Mouse (Mus musculus): ENCODE results near the gene Gm28308. TPM values are rescaled to one million over a fixed set of nuclear protein-coding genes. Genes with fewer than 3 reads are reported as not detected.

The Gm28308 gene
- total and polyA plus RNA-seq, 2 experiments from 2014 or later = not detected

GRCm38 (mm10) chr6:52171331-52171730, 41.8 kb downstream of the Gm28308 start:
- H3K36me3 ChIP-seq (ENCODE audit: insufficient read depth, low read length) = no peaks in the 10 kb centered on the region
- TF ChIP-seq CTCF (IDR thresholded peaks at IDR 0.05) = no peak
- ATAC-seq (ENCODE audit: low FRiP score) = no peak
- peaks cover 76% of the 10 kb centered on the region for H3K27me3 ChIP-seq (ENCODE audit: insufficient read depth, low read length)
- no peak overlapping the region for H3K4me3 ChIP-seq (ENCODE audit: low read depth, low read length)
- H3K4me1 ChIP-seq (ENCODE audit: insufficient read depth, low read length) = no peaks in the 10 kb centered on the region
- 3% methylated on average over 4 of the region's 4 CpGs for WGBS
- H3K9ac ChIP-seq (replicated peaks; ENCODE audit: low read length, poor library complexity, severe bottlenecking) = no peak overlapping the region
- H3K9me3 ChIP-seq (ENCODE audit: low read length) = no peaks in the 10 kb centered on the region
- H3K4me2 ChIP-seq (ENCODE audit: low read depth, low read length, poor library complexity, severe bottlenecking) = no peak overlapping the region
- no peak overlapping the region for H3K27ac ChIP-seq (ENCODE audit: low read depth, low read length)
- no peak for DNase-seq (ENCODE audit: low spot score)

- no peaks in the 10 kb centered on the region for H3K9me3 ChIP-seq (ENCODE audit: low read length)
- ATAC-seq (ENCODE audit: low FRiP score) = no peak
- no peak for TF ChIP-seq CTCF (IDR thresholded peaks at IDR 0.05)
Observed at GRCm38 (mm10) chr6:52170898-52171223, 42.3 kb downstream of the Gm28308 start.

GRCm38 (mm10) chr6:52170166-52170897, 42.8 kb downstream of the Gm28308 start:
- Histone ChIP-seq H3K27ac (ENCODE audit: low read depth, low read length) (no peak overlapping the region), H3K27me3 (ENCODE audit: insufficient read depth, low read length) (peaks cover 80% of the 10 kb centered on the region), H3K9ac (replicated peaks; ENCODE audit: low read length, poor library complexity, severe bottlenecking) (no peak overlapping the region), H3K4me3 (ENCODE audit: low read depth, low read length) (no peak overlapping the region), H3K36me3 (ENCODE audit: insufficient read depth, low read length) (no peaks in the 10 kb centered on the region), H3K4me1 (ENCODE audit: insufficient read depth, low read length) (no peaks in the 10 kb centered on the region), H3K4me2 (ENCODE audit: low read depth, low read length, poor library complexity, severe bottlenecking) (no peak overlapping the region), H3K9me3 (ENCODE audit: low read length) (no peaks in the 10 kb centered on the region)
- DNase-seq (ENCODE audit: low spot score) (no peak), ATAC-seq (ENCODE audit: low FRiP score) (no peak)
- no peak for TF ChIP-seq CTCF (IDR thresholded peaks at IDR 0.05)
- 3% methylated on average over 40 of the region's 40 CpGs for WGBS

More at GRCm38 (mm10) chr6:52170898-52171223, 42.3 kb downstream of the Gm28308 start:
- H3K27me3 ChIP-seq (ENCODE audit: insufficient read depth, low read length) = peaks cover 80% of the 10 kb centered on the region
- no peaks in the 10 kb centered on the region for H3K36me3 ChIP-seq (ENCODE audit: insufficient read depth, low read length)
- no peak overlapping the region for H3K4me2 ChIP-seq (ENCODE audit: low read depth, low read length, poor library complexity, severe bottlenecking)
- no peak overlapping the region for H3K9ac ChIP-seq (replicated peaks; ENCODE audit: low read length, poor library complexity, severe bottlenecking)
- H3K4me3 ChIP-seq (ENCODE audit: low read depth, low read length) = no peak overlapping the region
- H3K27ac ChIP-seq (ENCODE audit: low read depth, low read length) = no peak overlapping the region
- H3K4me1 ChIP-seq (ENCODE audit: insufficient read depth, low read length) = no peaks in the 10 kb centered on the region
- WGBS = 9% methylated on average over 5 of the region's 5 CpGs
- DNase-seq (ENCODE audit: low spot score) = no peak

- ATAC-seq (ENCODE audit: low FRiP score) = no peak
- no peaks in the 10 kb centered on the region for H3K36me3 ChIP-seq (ENCODE audit: insufficient read depth, low read length)
- DNase-seq (ENCODE audit: low spot score) = no peak
- H3K4me2 ChIP-seq (ENCODE audit: low read depth, low read length, poor library complexity, severe bottlenecking) = no peak overlapping the region
- no peak overlapping the region for H3K27ac ChIP-seq (ENCODE audit: low read depth, low read length)
- H3K4me3 ChIP-seq (ENCODE audit: low read depth, low read length) = no peak overlapping the region
- no peaks in the 10 kb centered on the region for H3K4me1 ChIP-seq (ENCODE audit: insufficient read depth, low read length)
- H3K9me3 ChIP-seq (ENCODE audit: low read length) = no peaks in the 10 kb centered on the region
- peaks cover 78% of the 10 kb centered on the region for H3K27me3 ChIP-seq (ENCODE audit: insufficient read depth, low read length)
- 4% methylated on average over 16 of the region's 16 CpGs for WGBS
- TF ChIP-seq CTCF (IDR thresholded peaks at IDR 0.05) = no peak
- no peak overlapping the region for H3K9ac ChIP-seq (replicated peaks; ENCODE audit: low read length, poor library complexity, severe bottlenecking)
Observed at GRCm38 (mm10) chr6:52169499-52170165, 43.5 kb downstream of the Gm28308 start.

GRCm38 (mm10) chr6:52168191-52169055, 44.7 kb downstream of the Gm28308 start:
- H3K9me3 ChIP-seq (ENCODE audit: low read length) = no peaks in the 10 kb centered on the region
- no peak for ATAC-seq (ENCODE audit: low FRiP score)
- H3K4me2 ChIP-seq (ENCODE audit: low read depth, low read length, poor library complexity, severe bottlenecking) = no peak overlapping the region
- no peak overlapping the region for H3K9ac ChIP-seq (replicated peaks; ENCODE audit: low read length, poor library complexity, severe bottlenecking)
- no peak overlapping the region for H3K4me3 ChIP-seq (ENCODE audit: low read depth, low read length)
- peaks cover 82% of the 10 kb centered on the region for H3K27me3 ChIP-seq (ENCODE audit: insufficient read depth, low read length)
- no peak for DNase-seq (ENCODE audit: low spot score)
- 1% methylated on average over 42 of the region's 42 CpGs for WGBS
- H3K27ac ChIP-seq (ENCODE audit: low read depth, low read length) = no peak overlapping the region
- no peaks in the 10 kb centered on the region for H3K36me3 ChIP-seq (ENCODE audit: insufficient read depth, low read length)
- TF ChIP-seq CTCF (IDR thresholded peaks at IDR 0.05) = no peak
- H3K4me1 ChIP-seq (ENCODE audit: insufficient read depth, low read length) = no peaks in the 10 kb centered on the region
